Mouse (Mus musculus): ENCODE measurements around the gene Pex10.

GRCm38 (mm10) chr4:155019336-155019847 lies 47.4 kb upstream of the Pex10 start:
- TF ChIP-seq EP300 (IDR thresholded peaks at IDR 0.05; ENCODE audit: low read depth): no peak
- no peak for TF ChIP-seq CTCF (IDR thresholded peaks at IDR 0.05; ENCODE audit: low read depth)
